Mouse (Mus musculus) stomach, embryonic 16.5 days (tissue): Measurements from ENCODE around the gene Cpm. TPM values are rescaled to one million over a fixed set of nuclear protein-coding genes. Genes with fewer than 3 reads are reported as not detected.
A peak's percentile ranks its signal among the peaks of the same experiment; 100 is the strongest.

ENCODE experiments used
- ATAC-seq: fragments of 200-750 bp; cut with Nextera tagmentation; 2 replicates; pipeline ENCODE4 v1.8.0; 2017; ENCODE audit warnings: moderate number of reproducible peaks, moderate TSS enrichment; ENCODE audit not compliant: insufficient read depth, low FRiP score
- H3K27ac ChIP-seq: fragments of 300-500 bp; sonication (generic); 2 replicates; pipeline ENCODE4 v1.5.1; 2014; ENCODE audit warnings: low read length
- H3K27me3 ChIP-seq: fragments of 300-500 bp; sonication (generic); 2 replicates; pipeline ENCODE4 v1.6.1; 2014; ENCODE audit warnings: low read length, control low read depth, mixed read lengths; ENCODE audit not compliant: control insufficient read depth, insufficient read depth
- H3K36me3 ChIP-seq: fragments of 300-500 bp; sonication (generic); 2 replicates; pipeline ENCODE4 v1.6.1; 2014; ENCODE audit warnings: low read length; ENCODE audit not compliant: control insufficient read depth, insufficient read depth
- H3K4me1 ChIP-seq: fragments of 300-500 bp; sonication (generic); 2 replicates; pipeline ENCODE4 v1.6.1; 2014; ENCODE audit warnings: low read length, control low read depth, mixed read lengths; ENCODE audit not compliant: control insufficient read depth, insufficient read depth
- H3K4me2 ChIP-seq: fragments of 300-500 bp; sonication (generic); 2 replicates; pipeline ENCODE4 v1.6.1; 2014; ENCODE audit warnings: low read depth, low read length, mixed read lengths
- H3K4me3 ChIP-seq: fragments of 300-500 bp; sonication (generic); replicated peaks from 2 replicates; pipeline ENCODE4 v1.5.1; 2014; ENCODE audit warnings: mild to moderate bottlenecking, low read length
- H3K9ac ChIP-seq: fragments of 300-500 bp; sonication (generic); 2 replicates; pipeline ENCODE4 v1.6.1; 2014; ENCODE audit warnings: low read length
- H3K9me3 ChIP-seq: fragments of 300-500 bp; sonication (generic); replicated peaks from 2 replicates; pipeline ENCODE4 v1.6.1; 2016; ENCODE audit warnings: low read length, control low read depth; ENCODE audit not compliant: control insufficient read depth
- WGBS: fragments of 180-500 bp; shearing (Covaris S2); extraction: QIAGEN DNeasy Blood & Tissue Kit; methylation state at CpG from one replicate; pipeline ENCODE4 v1.1.7; 2014; 5-methylcytosine and 5-hydroxymethylcytosine counted together
- polyA plus RNA-seq: library from polyadenylated mRNA; unstranded; fragments of >200 nt; fragmentation: Nextera tagmentation; extraction: Ambion mirVana; gene quantifications from 2 replicates; pipeline ENCODE4 v1.2.1, GENCODE M21; 2015

Cpm gene
- polyA plus RNA-seq, 1 experiment from 2014 or later = 74.0 TPM

DNA sequence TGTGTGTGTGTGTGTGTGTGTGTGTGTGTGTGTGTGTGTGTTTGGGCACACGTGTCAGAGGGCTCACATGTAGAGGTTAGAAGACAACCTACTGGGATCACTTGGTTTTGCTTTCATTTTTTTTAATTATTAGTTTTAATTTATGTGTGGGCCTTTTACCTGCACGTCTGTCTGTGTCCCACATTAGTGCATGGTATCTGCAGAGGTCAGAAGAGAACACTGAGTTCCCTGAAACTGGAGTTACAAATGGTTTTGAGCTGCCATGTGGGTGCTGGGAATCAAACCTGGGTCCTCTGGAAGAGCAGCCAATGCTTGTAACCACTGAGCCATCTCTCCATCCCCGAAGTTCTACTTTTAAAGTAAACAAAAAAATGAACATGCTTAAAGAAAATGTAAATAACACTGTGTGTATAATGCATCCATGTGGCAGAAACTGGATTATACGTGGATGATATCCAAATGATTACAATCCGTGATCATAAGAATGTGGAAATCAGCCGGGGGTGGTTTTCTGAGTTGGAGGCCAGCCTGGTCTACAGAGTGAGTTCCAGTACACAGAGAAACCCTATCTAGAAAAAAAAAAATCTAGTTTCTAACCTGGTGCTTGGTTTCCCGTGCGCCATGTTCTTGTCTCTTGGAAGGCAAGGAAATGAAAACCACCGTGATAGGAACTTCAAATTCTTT, 37.8 kb downstream of the Cpm start:
- Histone ChIP-seq H3K36me3 (no peaks in the 10 kb centered on the region), H3K4me1 (peaks cover 23% of the 10 kb centered on the region; the same call in 1 of the 2 replicates), H3K27me3 (no peaks in the 10 kb centered on the region), H3K9ac (no peak overlapping the region), H3K4me2 (no peak overlapping the region), H3K27ac (no peak overlapping the region), H3K4me3 (no peak overlapping the region), H3K9me3 (no peaks in the 10 kb centered on the region)
- no peak for ATAC-seq
- WGBS = 85% methylated on average over 9 of the region's 9 CpGs

DNA sequence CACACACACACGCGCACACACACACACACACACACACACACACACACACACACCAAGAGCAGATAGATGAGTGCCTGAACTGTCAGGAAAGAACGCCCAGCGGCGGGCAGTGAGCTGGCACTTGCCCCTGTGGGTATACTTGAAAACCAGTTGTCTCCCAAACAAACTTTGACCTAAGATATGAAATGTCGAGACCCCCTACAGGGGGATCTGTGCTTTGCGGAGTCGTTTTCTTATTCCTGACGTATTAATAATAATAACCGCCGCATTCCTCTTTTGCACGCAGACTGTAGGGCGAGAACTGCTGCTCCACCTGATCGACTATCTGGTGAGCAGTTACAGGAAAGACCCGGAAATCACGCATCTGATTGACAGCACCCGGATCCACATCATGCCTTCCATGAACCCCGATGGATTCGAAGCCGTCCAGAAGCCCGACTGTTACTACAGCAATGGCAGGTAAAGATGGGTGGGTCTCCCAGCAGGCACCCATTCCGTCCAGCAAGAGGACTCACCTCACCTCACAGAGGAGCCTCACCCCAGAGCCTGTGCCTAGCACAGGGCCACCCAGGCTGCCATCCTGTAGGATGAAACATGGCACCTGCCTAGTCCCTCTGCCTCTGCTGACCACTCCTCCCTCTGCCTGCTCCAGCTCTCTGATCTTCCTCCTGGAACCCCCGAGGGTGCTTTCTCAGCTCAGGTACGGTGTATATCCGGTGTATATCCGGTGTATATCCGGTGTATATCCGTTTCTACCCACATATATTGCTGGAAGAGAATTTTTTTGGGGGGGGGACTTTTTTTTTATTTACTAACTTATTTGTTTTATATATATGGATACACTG, 38.6 kb downstream of the Cpm start:
- no peak for ATAC-seq
- H3K9ac ChIP-seq = no peak overlapping the region
- no peak overlapping the region for H3K4me2 ChIP-seq
- peaks cover 23% of the 10 kb centered on the region; the same call in 1 of the 2 replicates for H3K4me1 ChIP-seq
- no peak overlapping the region for H3K27ac ChIP-seq
- H3K27me3 ChIP-seq = no peaks in the 10 kb centered on the region
- no peaks in the 10 kb centered on the region for H3K36me3 ChIP-seq
- no peak overlapping the region for H3K4me3 ChIP-seq
- WGBS = 95% methylated on average over 28 of the region's 28 CpGs
- no peaks in the 10 kb centered on the region for H3K9me3 ChIP-seq

DNA sequence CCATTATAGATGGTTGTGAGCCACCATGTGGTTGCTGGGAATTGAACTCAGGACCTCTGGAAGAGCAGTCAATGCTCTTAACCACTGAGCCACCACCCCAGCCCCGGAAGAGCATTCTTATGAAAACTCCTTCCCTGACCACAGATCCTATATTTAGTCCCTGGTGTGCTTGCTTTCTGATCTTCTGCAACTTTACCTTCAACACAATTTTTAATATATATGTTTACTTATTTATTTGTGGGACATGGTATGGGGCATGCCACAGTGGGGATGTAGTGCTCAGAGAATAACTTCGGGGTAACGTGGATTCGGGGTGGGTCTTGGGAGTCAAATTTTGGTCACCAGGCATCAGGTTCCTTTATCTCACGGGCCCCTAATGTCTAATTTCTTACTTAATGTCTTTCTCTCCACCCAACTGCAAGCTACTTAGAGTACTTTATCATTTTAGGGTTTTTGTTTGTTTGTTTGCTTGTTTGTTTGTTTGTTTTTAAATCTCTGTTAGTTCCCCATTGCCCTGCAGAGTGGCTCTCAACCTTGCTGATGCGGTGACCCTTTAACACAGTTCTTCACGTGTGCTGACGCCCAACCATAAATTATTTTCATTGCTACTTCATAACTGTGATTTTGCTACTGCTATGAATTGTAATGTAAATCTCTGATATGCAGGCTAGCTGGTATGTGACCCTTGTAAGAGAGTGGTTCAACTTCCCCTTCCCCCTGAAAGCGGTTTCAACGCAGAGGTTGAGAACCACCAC, 39.4 kb downstream of the Cpm start:
- Histone ChIP-seq H3K9ac (no peak overlapping the region), H3K4me2 (no peak overlapping the region), H3K27me3 (no peaks in the 10 kb centered on the region), H3K4me1 (peaks cover 22% of the 10 kb centered on the region; the same call in 1 of the 2 replicates), H3K4me3 (no peak overlapping the region), H3K36me3 (no peaks in the 10 kb centered on the region), H3K27ac (peak overlapping the region; percentile 70), H3K9me3 (no peaks in the 10 kb centered on the region)
- WGBS = 69% methylated on average over 10 of the region's 10 CpGs
- no peak for ATAC-seq

DNA sequence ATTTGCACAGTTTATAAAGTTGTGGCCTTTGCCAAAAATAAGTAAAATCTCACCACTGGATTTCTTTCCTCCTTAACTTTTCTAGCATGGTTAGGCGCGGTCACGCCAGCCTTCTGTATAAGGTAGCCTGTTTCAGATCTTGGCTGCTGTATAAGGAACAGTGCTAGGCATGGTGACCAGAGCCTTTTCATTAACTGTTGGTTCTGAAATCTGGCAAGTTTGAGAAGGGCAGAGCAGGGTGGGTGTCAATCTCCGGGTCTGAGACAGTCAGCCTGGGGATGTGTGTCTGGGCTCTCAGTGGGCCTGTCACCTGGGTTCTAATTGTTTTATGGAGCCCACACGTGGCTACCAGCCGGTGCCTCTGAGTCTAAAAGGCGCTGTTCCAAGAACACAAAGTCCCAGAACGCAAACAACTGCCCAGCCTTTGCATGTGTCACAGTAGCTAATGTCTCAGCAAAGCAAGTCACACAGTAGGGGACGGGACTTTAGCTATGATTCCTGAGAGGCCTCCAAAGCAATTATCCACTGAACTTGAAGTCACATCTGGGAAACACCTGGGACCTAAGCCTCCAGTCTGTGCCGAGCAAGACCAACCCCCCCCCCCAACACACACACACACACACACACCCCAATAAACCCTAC, 40.3 kb downstream of the Cpm start:
- H3K4me2 ChIP-seq = no peak overlapping the region
- WGBS = 45% methylated on average over 10 of the region's 10 CpGs
- H3K4me1 ChIP-seq = peaks cover 17% of the 10 kb centered on the region; the same call in 1 of the 2 replicates
- H3K36me3 ChIP-seq = no peaks in the 10 kb centered on the region
- peak overlapping the region; percentile 46; the same call in 1 of the 2 replicates for H3K9ac ChIP-seq
- H3K27me3 ChIP-seq = no peaks in the 10 kb centered on the region
- no peaks in the 10 kb centered on the region for H3K9me3 ChIP-seq
- ATAC-seq = peak; percentile 17; the same call in 1 of the 2 replicates
- H3K4me3 ChIP-seq = no peak overlapping the region
- H3K27ac ChIP-seq = peak overlapping the region; percentile 70

DNA sequence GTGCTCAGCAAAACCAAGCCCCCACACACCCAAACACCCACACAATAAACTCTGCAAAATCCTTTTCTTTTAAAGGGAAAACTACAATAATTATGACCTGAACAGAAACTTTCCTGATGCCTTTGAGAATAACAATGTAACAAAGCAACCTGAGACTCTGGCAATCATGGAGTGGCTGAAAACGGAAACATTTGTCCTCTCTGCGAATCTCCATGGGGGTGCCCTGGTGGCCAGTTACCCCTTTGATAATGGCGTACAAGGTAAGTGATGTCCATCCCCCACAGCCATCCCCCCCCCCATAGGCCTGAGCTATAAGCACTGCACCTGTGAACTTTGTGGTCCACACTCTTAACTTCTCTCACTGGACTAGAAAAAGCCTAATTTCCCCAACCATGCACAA, 40.8 kb downstream of the Cpm start:
- Histone ChIP-seq H3K9ac (no peak overlapping the region), H3K36me3 (no peaks in the 10 kb centered on the region), H3K27ac (peak overlapping the region; percentile 70; the same call in 1 of the 2 replicates), H3K9me3 (no peaks in the 10 kb centered on the region), H3K4me1 (peaks cover 17% of the 10 kb centered on the region; the same call in 1 of the 2 replicates), H3K4me3 (no peak overlapping the region), H3K4me2 (no peak overlapping the region), H3K27me3 (no peaks in the 10 kb centered on the region)
- ATAC-seq = no peak
- 71% methylated on average over 3 of the region's 3 CpGs for WGBS

DNA sequence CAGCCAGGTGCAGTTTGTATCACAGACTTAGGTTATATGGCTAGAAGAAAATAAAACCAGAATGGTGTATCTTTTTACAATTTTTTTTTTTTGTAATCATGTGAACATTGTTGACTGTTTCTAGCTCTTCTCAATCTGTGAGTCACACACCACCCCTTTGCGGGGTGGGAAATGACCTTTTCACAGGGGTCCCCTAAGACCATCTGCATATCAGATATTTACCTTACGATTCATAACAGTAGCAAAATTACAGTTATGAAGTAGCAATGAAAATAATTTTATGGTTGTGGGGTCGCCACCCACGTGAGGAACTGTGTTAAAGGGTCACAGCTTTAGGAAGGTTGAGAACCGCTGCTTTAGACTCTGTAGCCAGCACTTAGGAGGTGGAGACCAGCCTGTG, 41.5 kb downstream of the Cpm start:
- 84% methylated on average over 5 of the region's 5 CpGs for WGBS
- no peaks in the 10 kb centered on the region for H3K36me3 ChIP-seq
- H3K4me2 ChIP-seq = no peak overlapping the region
- no peaks in the 10 kb centered on the region for H3K27me3 ChIP-seq
- peaks cover 19% of the 10 kb centered on the region for H3K4me1 ChIP-seq
- H3K27ac ChIP-seq = no peak overlapping the region
- H3K9me3 ChIP-seq = no peaks in the 10 kb centered on the region
- no peak for ATAC-seq
- no peak overlapping the region for H3K4me3 ChIP-seq
- no peak overlapping the region for H3K9ac ChIP-seq

DNA sequence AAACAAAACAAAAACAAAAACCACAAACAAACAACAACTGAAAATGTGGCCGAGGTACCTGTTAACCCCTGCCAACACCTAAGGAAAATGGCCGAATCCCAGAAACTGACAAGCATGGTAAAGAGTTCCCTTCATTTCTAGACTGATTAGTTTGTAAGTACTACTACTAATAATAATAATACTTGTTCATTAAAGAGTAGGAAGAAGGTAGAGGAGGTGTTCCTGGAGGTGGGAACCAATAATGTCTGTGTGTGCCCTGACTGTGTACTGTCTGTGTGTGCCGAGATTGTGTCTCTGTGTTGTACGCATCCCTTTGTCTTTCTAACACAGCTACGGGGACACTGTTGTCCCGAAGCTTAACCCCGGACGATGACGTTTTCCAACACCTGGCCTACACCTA, 42.0 kb downstream of the Cpm start:
- WGBS = 87% methylated on average over 9 of the region's 9 CpGs
- ATAC-seq = no peak
- Histone ChIP-seq H3K36me3 (no peaks in the 10 kb centered on the region), H3K4me1 (peaks cover 22% of the 10 kb centered on the region), H3K4me3 (no peak overlapping the region), H3K9me3 (no peaks in the 10 kb centered on the region), H3K27me3 (no peaks in the 10 kb centered on the region), H3K4me2 (no peak overlapping the region), H3K27ac (no peak overlapping the region), H3K9ac (no peak overlapping the region)

DNA sequence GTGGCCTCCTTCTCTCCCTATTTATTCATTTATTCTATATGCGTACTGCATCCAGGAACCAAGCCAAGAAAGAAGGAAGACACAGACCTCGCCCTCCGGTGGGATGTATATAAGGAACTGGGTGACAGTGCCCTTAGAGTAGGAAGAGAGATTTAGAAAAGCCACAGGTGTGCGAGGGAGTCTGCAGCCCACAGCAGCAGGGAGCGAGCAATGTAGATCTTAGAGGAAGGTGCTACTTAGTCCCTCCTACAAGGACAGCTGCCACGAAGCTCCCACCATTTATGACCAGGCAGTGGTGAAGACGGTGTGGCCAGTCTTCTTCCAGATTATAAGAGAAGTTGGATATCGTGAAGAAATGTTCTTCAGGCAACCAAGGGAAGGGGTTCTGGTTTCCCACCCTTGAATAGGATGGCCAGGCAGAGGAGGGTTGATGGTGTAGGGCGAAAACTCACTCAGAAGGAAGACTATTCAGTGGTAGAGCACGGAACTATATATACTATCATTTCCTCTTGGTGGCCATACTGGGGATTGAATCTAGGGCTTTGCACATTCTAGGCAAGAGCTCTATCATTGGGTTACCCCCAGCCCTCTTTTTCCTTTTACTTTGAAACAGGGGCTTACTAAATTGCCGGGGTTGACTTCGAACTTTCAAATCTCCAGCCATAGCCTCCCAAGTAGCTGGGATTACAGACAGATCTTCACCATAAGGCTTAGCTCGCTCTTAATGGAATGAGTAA, 42.8 kb downstream of the Cpm start:
- H3K9ac ChIP-seq = no peak overlapping the region
- H3K4me2 ChIP-seq = no peak overlapping the region
- no peak for ATAC-seq
- H3K9me3 ChIP-seq = no peaks in the 10 kb centered on the region
- peaks cover 22% of the 10 kb centered on the region for H3K4me1 ChIP-seq
- 80% methylated on average over 13 of the region's 13 CpGs for WGBS
- H3K36me3 ChIP-seq = no peaks in the 10 kb centered on the region
- no peaks in the 10 kb centered on the region for H3K27me3 ChIP-seq
- no peak overlapping the region for H3K27ac ChIP-seq
- H3K4me3 ChIP-seq = no peak overlapping the region
